Mouse (Mus musculus) spleen, adult 2 months (tissue): ENCODE measurements around the gene Rpl36. TPM values are rescaled to one million over a fixed set of nuclear protein-coding genes. Genes with fewer than 3 reads are reported as not detected.
"Not testable (repeated sequence)": the region's sequence is repeated elsewhere in the genome, so short reads cannot be mapped to it uniquely, and the experiment has no call there.

ENCODE experiments used
- DNase-seq, 2 experiments: peaks; one replicate each; pipeline versions ENCODE4 v3.0.0 to v3.0.0-alpha.2; 2012 to 2021; ENCODE audit warnings: low spot score in 2 of 2, low read depth in 1 of 2
- H3K27ac ChIP-seq: fragments of 200-500 bp; 2 replicates; pipeline ENCODE4 v1.5.1; 2012; ENCODE audit warnings: low read length, inconsistent platforms; ENCODE audit not compliant: insufficient read depth
- H3K27me3 ChIP-seq: fragments of 200-500 bp; 2 replicates; pipeline ENCODE4 v1.6.1; 2012; ENCODE audit warnings: mild to moderate bottlenecking, moderate library complexity, low read length, inconsistent platforms; ENCODE audit not compliant: control insufficient read depth, insufficient read depth
- H3K36me3 ChIP-seq: fragments of 200-500 bp; 2 replicates; pipeline ENCODE4 v1.6.1; 2012; ENCODE audit warnings: mild to moderate bottlenecking, low read length, inconsistent platforms; ENCODE audit not compliant: control insufficient read depth, insufficient read depth
- H3K4me1 ChIP-seq: fragments of 200-500 bp; 2 replicates; pipeline ENCODE4 v1.6.1; 2011; ENCODE audit warnings: inconsistent platforms; ENCODE audit not compliant: control insufficient read depth, insufficient read depth, insufficient read length
- H3K4me3 ChIP-seq: fragments of 200-500 bp; 2 replicates; pipeline ENCODE4 v1.5.1; 2011; ENCODE audit warnings: mild to moderate bottlenecking, inconsistent platforms; ENCODE audit not compliant: insufficient read depth, insufficient read length; ENCODE audit errors: extremely low read depth
- CTCF ChIP-seq: fragments of 200-500 bp; IDR thresholded peaks from 2 replicates; pipeline ENCODE4 v1.5.1; 2011; ENCODE audit warnings: mild to moderate bottlenecking, inconsistent platforms; ENCODE audit not compliant: insufficient read depth, insufficient read length, insufficient replicate concordance; ENCODE audit errors: extremely low read depth
- POLR2A ChIP-seq: fragments of 200-500 bp; IDR thresholded peaks from 2 replicates; pipeline ENCODE4 v1.6.1; 2011; ENCODE audit warnings: low read depth, low read length, inconsistent platforms
- WGBS: fragments of 180-500 bp; shearing (Covaris S2); methylation state at CpG from one replicate; pipeline ENCODE4 v1.1.7; 2018; 5-methylcytosine and 5-hydroxymethylcytosine counted together
- polyA plus RNA-seq: library from polyadenylated mRNA; depleted of rRNA; stranded (reverse); fragments of >200 nt; gene quantifications from 2 replicates; pipeline ENCODE4 v1.2.3, GENCODE M21; 2012

The Rpl36 gene
- polyA plus RNA-seq, 1 experiment, result 2,050 TPM

GRCm38 (mm10) chr17:56626754-56627470 is 13.7 kb downstream of the Rpl36 start, which contains the start of gene Lonp1:
TSS of gene Lonp1 (minus strand) at chr17:56626887.
- WGBS, result under 1% methylated on average over 51 of the region's 51 CpGs
- Histone ChIP-seq H3K36me3 (peaks cover 3% of the 10 kb centered on the region), H3K4me1 (peaks cover 10% of the 10 kb centered on the region; the same call in 1 of the 2 replicates), H3K4me3 (peak within 1 kb of the TSS; percentile 75), H3K27me3 (no peaks in the 10 kb centered on the region), H3K27ac (no peak within 1 kb of the TSS)
- TF ChIP-seq CTCF, result no peak
- peak; percentile 49; the same call in 1 of the 2 replicates for TF ChIP-seq POLR2A
- peak; percentile 96 to 97 for DNase-seq

- peak within 1 kb of the TSS; percentile 75 for H3K4me3 ChIP-seq
- H3K4me1 ChIP-seq, result peaks cover 10% of the 10 kb centered on the region; the same call in 1 of the 2 replicates
- 17% methylated on average over 26 of the region's 26 CpGs for WGBS
- TF ChIP-seq POLR2A (no peak), CTCF (no peak)
- H3K27ac ChIP-seq, result no peak within 1 kb of the TSS
- 0 out of 2 replicates have a peak, but pooled peaks cover 1% of the 10 kb centered on the region for H3K36me3 ChIP-seq
- H3K27me3 ChIP-seq, result no peaks in the 10 kb centered on the region
- no peak for DNase-seq
These were observed 14.5 kb downstream of the Rpl36 start, which contains the start of gene Catsperd for GRCm38 (mm10) chr17:56627530-56628277. TSS of gene Catsperd (plus strand) at chr17:56628143.

- H3K27me3 ChIP-seq, H3K27ac ChIP-seq, DNase-seq, H3K4me3 ChIP-seq, H3K36me3 ChIP-seq: not testable (repeated sequence)
- H3K4me1 ChIP-seq, result peaks cover 12% of the 10 kb centered on the region; the same call in 1 of the 2 replicates
- whole genome bisulfite sequencing, result 85% methylated on average over 27 of the region's 27 CpGs
These were observed 16.9 kb downstream of the Rpl36 start for GRCm38 (mm10) chr17:56629800-56630781.

GRCm38 (mm10) chr17:56631807-56632206 is 18.6 kb downstream of the Rpl36 start:
- Histone ChIP-seq H3K27me3 (no peaks in the 10 kb centered on the region), H3K36me3 (no peaks in the 10 kb centered on the region), H3K4me3 (no peak overlapping the region), H3K4me1 (peaks cover 9% of the 10 kb centered on the region; the same call in 1 of the 2 replicates), H3K27ac (no peak overlapping the region)
- WGBS, result 78% methylated on average over 4 of the region's 4 CpGs
- TF ChIP-seq CTCF (no peak), POLR2A (no peak)
- no peak for DNase-seq

- Histone ChIP-seq H3K27me3 (no peaks in the 10 kb centered on the region), H3K4me1 (peaks cover 2% of the 10 kb centered on the region; the same call in 1 of the 2 replicates), H3K36me3 (no peaks in the 10 kb centered on the region), H3K27ac (peak overlapping the region; percentile 59; the same call in 1 of the 2 replicates), H3K4me3 (no peak overlapping the region)
- WGBS, result 38% methylated on average over 6 of the region's 6 CpGs
- TF ChIP-seq CTCF (no peak), POLR2A (no peak)
- peak; percentile 54 to 66 for DNase-seq
These were observed 20.8 kb downstream of the Rpl36 start for GRCm38 (mm10) chr17:56634023-56634422.

GRCm38 (mm10) chr17:56643237-56643636 is 30.0 kb downstream of the Rpl36 start:
- no peak for DNase-seq
- WGBS, result 85% methylated on average over 4 of the region's 4 CpGs
- TF ChIP-seq CTCF (no peak), POLR2A (no peak)
- Histone ChIP-seq H3K36me3 (no peaks in the 10 kb centered on the region), H3K27ac (no peak overlapping the region), H3K27me3 (no peaks in the 10 kb centered on the region), H3K4me3 (no peak overlapping the region), H3K4me1 (no peaks in the 10 kb centered on the region)
